Mouse (Mus musculus) liver, embryonic 14.5 days (tissue): ENCODE results near the gene Pcca.

Experiments used
- CTCF ChIP-seq: IDR thresholded peaks from 2 replicates; pipeline ENCODE4 v1.5.1; 2016; ENCODE audit warnings: antibody characterized with exemption, low read depth, control low read depth
- EP300 ChIP-seq: IDR thresholded peaks from 2 replicates; pipeline ENCODE4 v1.6.1; 2016; ENCODE audit warnings: antibody characterized with exemption, low read depth

DNA sequence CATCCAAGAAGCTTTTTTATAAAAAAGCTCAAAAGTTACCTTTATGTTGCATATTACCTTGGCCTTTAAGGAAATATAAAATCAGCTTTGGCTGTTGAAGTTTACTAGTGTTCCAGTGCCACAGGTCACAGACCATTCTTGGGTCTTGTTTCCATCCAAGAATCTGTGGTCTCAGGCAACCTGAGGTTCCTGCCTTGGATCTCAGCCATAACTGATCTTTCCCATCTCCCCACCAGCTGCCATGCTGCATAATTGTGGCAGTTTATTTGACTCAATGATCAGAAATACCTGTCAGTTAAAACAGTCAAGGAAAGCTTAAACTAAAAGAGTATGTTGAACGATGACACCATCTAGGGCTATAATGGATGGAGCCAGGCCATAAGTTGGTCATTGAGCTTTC, 222.5 kb downstream of the Pcca start:
- TF ChIP-seq CTCF (no peak), EP300 (no peak)
